ENCODE assay signal across 18 mouse cellular contexts in genomic region chr5:44759178-44759577, GRCm38 (mm10). TPM values are rescaled to one million over a fixed set of nuclear protein-coding genes. Genes with fewer than 3 reads are reported as not detected.
DNase-seq lines count a peak whose midpoint lies in the region; ATAC-seq and TF ChIP-seq lines count a peak whose summit lies in the region.
"Had no signal": no experiment of that assay in that cellular context is flagged by ENCODE, and none has a peak within 500 bp of the region (broad histone marks: within the 10 kb centered on the region; RNA-seq: fewer than 3 reads in every experiment).

No protein-coding gene starts in this region.

- no peak for TF ChIP-seq CTCF in kidney, adult 2 months (conservative IDR thresholded peaks at IDR 0.05; ENCODE audit: insufficient read depth, insufficient read length, low read depth, low read length)
- no peak for TF ChIP-seq CTCF in brain, embryonic 14.5 days (IDR thresholded peaks at IDR 0.05; ENCODE audit: borderline replicate concordance, extremely low read depth, insufficient read depth, insufficient read length)

- 67% methylated on average over 4 of the region's 4 CpGs for WGBS in kidney, adult 2 months
- WGBS in kidney, embryonic 14.5 days: 80% methylated on average over 4 of the region's 4 CpGs
- WGBS in embryonic facial prominence, embryonic 14.5 days: 65% methylated on average over 4 of the region's 4 CpGs

- TF ChIP-seq POLR2A in kidney, adult 2 months (IDR thresholded peaks at IDR 0.05; ENCODE audit: low read depth, low read length): no peak
- no peak for TF ChIP-seq POLR2A in brain, embryonic 14.5 days (IDR thresholded peaks at IDR 0.05; ENCODE audit: borderline replicate concordance, extremely low read depth, insufficient read depth, insufficient read length, poor library complexity, severe bottlenecking)

- no peak overlapping the region for H3K9ac ChIP-seq in kidney, embryonic 14.5 days (ENCODE audit: low read depth, low read length)
- no peak overlapping the region for H3K9ac ChIP-seq in embryonic facial prominence, embryonic 14.5 days (ENCODE audit: low read depth, low read length)
- H3K9ac ChIP-seq: forebrain, embryonic 15.5 days; hindbrain, embryonic 14.5 days had no signal

- ATAC-seq in kidney, embryonic 14.5 days (ENCODE audit: low FRiP score, low TSS enrichment): no peak
- no peak; the same call in 1 of the 2 replicates for ATAC-seq in embryonic facial prominence, embryonic 14.5 days (ENCODE audit: low read depth)
- ATAC-seq: activated CD4-positive, CD25-positive, alpha-beta regulatory T cell, adult 4 months; forebrain, embryonic 15.5 days had no signal

- H3K4me3 ChIP-seq in kidney, adult 2 months (ENCODE audit: insufficient read depth, low read depth, low read length): no peak overlapping the region
- H3K4me3 ChIP-seq in kidney, embryonic 14.5 days (ENCODE audit: low read length): no peak overlapping the region
- no peak overlapping the region for H3K4me3 ChIP-seq in embryonic facial prominence, embryonic 14.5 days (ENCODE audit: low read depth, low read length)
- H3K4me3 ChIP-seq: forebrain, embryonic 15.5 days; limb, embryonic 10.5 days; myocyte had no signal

- DNase-seq in kidney, adult 2 months: peak; percentile 37
- peak; percentile 9 for DNase-seq in brain, embryonic 14.5 days (ENCODE audit: low read depth)
- peak; percentile 49 for DNase-seq in embryonic facial prominence, embryonic 14.5 days (ENCODE audit: low spot score)
- DNase-seq in lung, postnatal 10 days: peak; percentile 28
- DNase-seq in thymus, postnatal 14 days: no peak
- DNase-seq in yolk sac, embryonic 10.5 days (ENCODE audit: low spot score): no peak
- DNase-seq: cerebellum, adult 11-12 months; gastrocnemius, postnatal 25 days; layer of hippocampus, postnatal 36 days; right cerebral cortex, adult 18-20 months had no signal

- no peaks in the 10 kb centered on the region for H3K27me3 ChIP-seq in kidney, adult 2 months (replicated peaks; ENCODE audit: control insufficient read depth, insufficient read depth, low read length)
- no peaks in the 10 kb centered on the region for H3K27me3 ChIP-seq in kidney, embryonic 14.5 days (ENCODE audit: control insufficient read depth, insufficient read depth, low read length)
- no peaks in the 10 kb centered on the region for H3K27me3 ChIP-seq in embryonic facial prominence, embryonic 14.5 days (replicated peaks; ENCODE audit: control insufficient read depth, insufficient read depth, low read length)
- H3K27me3 ChIP-seq: CH12.LX; forebrain, embryonic 15.5 days had no signal

- peak overlapping the region; percentile 74 for H3K27ac ChIP-seq in kidney, adult 2 months (ENCODE audit: insufficient read depth, low read depth, low read length)
- H3K27ac ChIP-seq in kidney, embryonic 14.5 days (ENCODE audit: low read depth, low read length): no peak overlapping the region; the same call in 1 of the 2 replicates
- no peak overlapping the region for H3K27ac ChIP-seq in embryonic facial prominence, embryonic 14.5 days (replicated peaks; ENCODE audit: low read depth, low read length)
- H3K27ac ChIP-seq: forebrain, embryonic 15.5 days; hindbrain, embryonic 14.5 days; limb, embryonic 10.5 days had no signal

- no peaks in the 10 kb centered on the region for H3K36me3 ChIP-seq in kidney, adult 2 months (ENCODE audit: control insufficient read depth, insufficient read depth, low read length)
- H3K36me3 ChIP-seq in kidney, embryonic 14.5 days (ENCODE audit: control insufficient read depth, insufficient read depth, low read length): no peaks in the 10 kb centered on the region
- H3K36me3 ChIP-seq in embryonic facial prominence, embryonic 14.5 days (ENCODE audit: control insufficient read depth, insufficient read depth, low read length): no peaks in the 10 kb centered on the region
- H3K36me3 ChIP-seq: forebrain, embryonic 15.5 days; limb, embryonic 10.5 days had no signal

- H3K4me1 ChIP-seq in kidney, adult 2 months (ENCODE audit: control insufficient read depth, insufficient read depth, low read length): no peaks in the 10 kb centered on the region
- no peaks in the 10 kb centered on the region for H3K4me1 ChIP-seq in kidney, embryonic 14.5 days (ENCODE audit: control insufficient read depth, insufficient read depth, low read length)
- H3K4me1 ChIP-seq in embryonic facial prominence, embryonic 14.5 days (ENCODE audit: control insufficient read depth, insufficient read depth, low read length): no peaks in the 10 kb centered on the region
- H3K4me1 ChIP-seq: forebrain, embryonic 15.5 days; limb, embryonic 10.5 days had no signal

- H3K9me3 ChIP-seq in kidney, embryonic 14.5 days (ENCODE audit: control insufficient read depth, low read length): no peaks in the 10 kb centered on the region
- no peaks in the 10 kb centered on the region for H3K9me3 ChIP-seq in embryonic facial prominence, embryonic 14.5 days (ENCODE audit: control insufficient read depth, low read length)
- H3K9me3 ChIP-seq: forebrain, embryonic 15.5 days; limb, embryonic 10.5 days had no signal

- no peak overlapping the region for H3K4me2 ChIP-seq in kidney, embryonic 14.5 days (replicated peaks; ENCODE audit: low read depth, low read length)
- H3K4me2 ChIP-seq in embryonic facial prominence, embryonic 14.5 days (ENCODE audit: low read depth, low read length): no peak overlapping the region
- H3K4me2 ChIP-seq: forebrain, embryonic 15.5 days; hindbrain, embryonic 14.5 days; midbrain, embryonic 11.5 days had no signal

RNA-seq across cellular contexts. Expression of gene Ldb2, which starts 40.3 kb away (rescaled TPM):
- 37.7 and 55.0 TPM in 2 replicates for polyA plus RNA-seq in kidney, adult 2 months (2012; rRNA removed)
- polyA plus RNA-seq in kidney, embryonic 14.5 days (2014; fragmentation: Nextera tagmentation; extraction: Ambion mirVana): 70.5 and 89.3 TPM in 2 replicates
- 27.9 and 40.3 TPM in 2 replicates for polyA plus RNA-seq in brain, embryonic 14.5 days (2012; rRNA removed)
- 50.8 and 56.2 TPM in 2 replicates for polyA plus RNA-seq in embryonic facial prominence, embryonic 14.5 days (2014; fragmentation: Nextera tagmentation; extraction: Ambion mirVana)
- polyA plus RNA-seq: activated CD4-positive, CD25-positive, alpha-beta regulatory T cell, adult 4 months; myocyte had no signal

Comparison
In these comparisons a context has a peak if more than half of its experiments do, and no peak if none do; other contexts are left out.
1. DNase-seq: peak in kidney, adult 2 months (single experiment), brain, embryonic 14.5 days (single experiment), embryonic facial prominence, embryonic 14.5 days (single experiment) and lung, postnatal 10 days (single experiment); none in thymus, postnatal 14 days (single experiment) and yolk sac, embryonic 10.5 days (single experiment).